Mouse (Mus musculus) brain, embryonic 18.5 days (tissue): ENCODE measurements around the gene Ubl4a.
"Not testable (repeated sequence)": the region's sequence is repeated elsewhere in the genome, so short reads cannot be mapped to it uniquely, and the experiment has no call there.

ENCODE experiments used
- DNase-seq: peaks from one replicate; pipeline ENCODE4 v3.0.0-alpha.2; 2012; ENCODE audit warnings: low read depth, low spot score

Ubl4a gene

DNA sequence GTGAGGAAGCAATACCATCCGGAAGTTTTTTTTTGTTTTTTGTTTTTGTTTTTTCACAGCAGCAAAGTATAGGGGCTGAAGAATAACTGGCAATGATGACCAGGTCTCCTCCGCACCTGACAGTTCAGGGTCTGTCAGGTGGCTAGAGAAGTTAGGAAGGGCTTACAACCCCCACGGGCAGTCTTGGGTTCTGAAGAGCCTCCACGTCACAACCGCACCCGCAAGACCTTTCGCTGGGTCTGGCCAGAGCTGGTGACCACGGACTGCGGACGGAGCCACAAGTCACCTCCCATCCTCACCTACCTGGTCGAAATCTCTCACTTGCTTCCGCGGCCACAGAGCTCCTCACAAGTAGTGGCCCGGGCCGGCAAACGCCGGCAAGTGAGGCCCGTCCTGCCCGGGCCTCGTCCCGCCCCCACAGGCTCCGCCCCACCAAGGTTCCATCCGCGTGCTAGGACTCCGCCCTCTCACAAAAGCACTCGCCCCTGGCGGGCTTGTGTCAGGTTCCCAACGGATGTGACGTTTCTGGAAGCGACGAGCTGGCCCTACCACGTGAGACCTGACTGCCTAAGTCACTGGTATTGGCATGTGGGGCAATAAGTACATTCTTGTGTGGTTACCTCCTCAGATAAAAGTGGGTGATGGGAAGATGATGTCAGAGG lies at the start of gene Ubl4a, which contains the start of gene Slc10a3:
Gene Ubl4a (minus strand): TSS at position 331 of the 662 bp plus-strand sequence.
Gene Slc10a3 (minus strand): TSS at position 462 of the 662 bp plus-strand sequence.
- no peak for DNase-seq

DNA sequence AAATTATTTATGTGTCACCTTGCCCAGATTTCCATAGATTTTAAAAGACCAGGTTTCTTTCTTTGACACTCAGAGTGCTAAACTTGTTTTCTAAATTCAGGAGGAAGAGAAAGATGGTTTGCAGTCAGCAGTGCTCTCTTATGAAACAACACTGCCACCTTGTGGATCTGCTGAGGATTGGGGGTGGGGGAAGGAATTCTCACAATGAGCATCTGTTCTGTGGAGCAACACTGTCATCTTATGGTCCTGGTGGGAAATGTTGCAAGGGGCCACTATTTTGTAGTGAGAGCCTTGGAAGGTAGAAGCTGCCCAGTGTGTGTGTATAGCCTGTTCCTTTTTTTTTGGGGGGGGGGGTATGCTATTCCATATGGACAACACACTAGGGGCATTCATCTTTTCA lies 40.4 kb upstream of the Ubl4a start:
- no peak for DNase-seq

DNA sequence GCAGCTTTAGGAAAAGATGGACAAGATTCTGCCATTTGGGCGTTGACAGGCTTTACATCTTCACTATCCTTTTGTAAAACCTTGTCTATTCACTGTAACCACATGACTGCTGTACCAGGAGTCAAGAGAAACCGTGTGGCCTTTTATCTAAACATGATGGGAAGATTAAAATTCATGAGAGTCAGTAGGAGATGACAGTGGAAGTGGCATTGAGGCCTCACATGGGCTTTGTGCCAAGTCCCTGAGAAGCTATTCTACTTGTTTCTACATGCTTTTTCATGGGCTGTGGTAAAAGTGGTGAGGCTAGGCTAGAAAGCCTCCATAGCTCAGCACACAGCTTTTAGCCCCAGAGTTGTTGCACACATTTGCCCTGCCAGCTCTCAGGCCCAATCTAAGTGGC lies 35.3 kb upstream of the Ubl4a start:
- DNase-seq = no peak

DNA sequence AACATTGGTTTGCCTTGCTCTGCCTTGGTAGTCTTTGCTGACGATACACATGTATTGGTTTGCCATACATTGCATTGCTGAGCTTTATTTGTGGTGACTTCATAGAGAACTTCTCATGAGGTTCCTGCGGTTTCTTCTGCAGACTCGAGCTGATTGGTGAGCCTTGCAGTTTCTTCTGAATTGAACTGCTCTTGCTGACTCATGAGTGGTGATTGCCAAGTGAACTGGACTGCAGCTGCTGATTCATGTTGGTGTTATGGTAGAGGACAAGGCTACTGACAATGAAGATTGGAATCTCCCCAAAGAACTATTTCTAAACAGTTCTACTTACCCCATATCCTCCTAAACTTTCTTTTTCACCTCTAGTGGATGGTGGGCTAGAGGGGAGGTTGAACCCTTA lies 27.1 kb upstream of the Ubl4a start:
- DNase-seq = no peak

DNA sequence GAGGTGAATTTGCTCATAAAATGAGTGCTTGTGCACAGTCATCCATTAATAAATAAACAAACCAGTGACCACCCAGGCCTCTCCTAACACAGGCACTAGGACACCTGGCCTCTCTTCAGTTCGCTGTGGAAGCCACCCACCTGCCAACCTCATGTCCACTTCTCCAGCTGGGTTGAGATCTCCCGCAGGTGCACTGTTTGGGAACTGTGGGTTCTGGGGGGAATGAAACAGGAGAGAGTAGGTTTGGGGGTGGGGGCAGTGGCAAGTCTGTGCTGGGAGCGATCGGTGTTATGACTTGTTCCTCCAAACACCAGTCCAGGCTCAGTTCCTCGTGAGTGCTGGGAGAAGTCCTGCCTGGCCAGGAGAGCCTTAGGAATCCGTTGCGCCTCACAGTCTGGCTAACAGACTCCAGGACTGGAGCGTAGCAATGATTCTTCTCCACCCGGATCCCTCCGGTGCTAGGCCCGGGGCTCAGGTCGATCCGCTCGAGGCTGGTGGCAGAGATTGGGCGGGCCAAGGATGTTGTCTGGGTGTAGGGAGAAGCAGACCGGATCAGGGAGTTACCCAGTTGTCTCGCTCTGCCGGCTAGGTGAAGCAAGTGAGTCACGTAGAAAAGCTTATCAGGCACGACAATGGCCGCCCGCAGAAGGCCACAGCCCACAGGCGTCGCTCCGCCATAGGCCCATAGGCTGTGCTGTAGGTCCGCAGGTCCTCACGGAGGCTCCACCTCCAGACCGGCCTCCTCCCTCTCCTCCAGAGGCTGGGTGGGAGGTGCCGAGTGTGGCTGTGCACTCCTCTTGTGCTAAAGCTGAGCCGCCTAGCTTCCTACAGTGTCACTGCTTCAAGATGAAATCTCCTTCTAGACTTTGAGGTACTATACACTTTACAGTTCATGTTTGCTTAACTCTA lies 19.8 kb upstream of the Ubl4a start, which contains the start of the genes Fam3a and Ikbkg:
Gene Fam3a (minus strand): TSS at position 738 of the 909 bp plus-strand sequence.
Gene Ikbkg (plus strand): TSS at position 756 of the 909 bp plus-strand sequence.
- DNase-seq = peak; percentile 63

DNA sequence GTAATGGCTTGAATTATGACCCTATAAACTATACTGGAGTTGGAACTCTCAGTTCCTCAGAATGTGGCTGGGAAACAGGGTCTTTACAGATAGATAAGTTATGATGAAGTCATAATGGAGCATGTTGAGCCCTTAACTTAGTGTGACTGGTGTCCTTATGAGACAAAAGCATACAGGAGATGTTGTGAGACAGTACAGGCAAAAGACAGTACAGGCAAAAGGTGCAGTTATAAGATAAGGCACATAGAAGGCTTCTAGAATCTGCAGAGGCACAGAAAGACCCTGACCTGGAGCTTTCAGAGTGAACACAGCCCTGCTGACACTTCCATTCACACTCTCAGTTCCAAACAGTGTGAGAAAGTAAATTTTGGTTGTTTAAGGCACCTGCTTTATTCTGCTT lies 15.1 kb upstream of the Ubl4a start:
- DNase-seq = no peak

DNA sequence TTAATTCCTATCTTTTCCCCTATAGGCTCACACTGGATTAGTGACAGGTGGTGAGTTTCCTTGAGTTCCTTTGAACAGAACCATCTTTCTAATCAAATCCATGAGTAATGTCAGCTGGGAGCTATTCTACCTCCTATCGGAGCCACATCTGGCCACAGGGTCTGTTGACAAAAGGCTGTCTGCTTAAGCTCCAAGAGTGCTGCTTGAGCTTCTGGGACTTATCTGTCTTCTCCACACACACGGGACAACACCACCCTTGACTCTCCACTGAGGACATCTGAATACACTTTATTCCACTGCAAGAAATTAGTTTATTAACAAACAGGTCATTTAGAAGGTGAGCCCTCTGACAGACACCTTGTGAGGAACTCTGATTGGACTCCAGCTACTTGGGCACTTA lies 11.4 kb upstream of the Ubl4a start:
- DNase-seq = no peak

DNA sequence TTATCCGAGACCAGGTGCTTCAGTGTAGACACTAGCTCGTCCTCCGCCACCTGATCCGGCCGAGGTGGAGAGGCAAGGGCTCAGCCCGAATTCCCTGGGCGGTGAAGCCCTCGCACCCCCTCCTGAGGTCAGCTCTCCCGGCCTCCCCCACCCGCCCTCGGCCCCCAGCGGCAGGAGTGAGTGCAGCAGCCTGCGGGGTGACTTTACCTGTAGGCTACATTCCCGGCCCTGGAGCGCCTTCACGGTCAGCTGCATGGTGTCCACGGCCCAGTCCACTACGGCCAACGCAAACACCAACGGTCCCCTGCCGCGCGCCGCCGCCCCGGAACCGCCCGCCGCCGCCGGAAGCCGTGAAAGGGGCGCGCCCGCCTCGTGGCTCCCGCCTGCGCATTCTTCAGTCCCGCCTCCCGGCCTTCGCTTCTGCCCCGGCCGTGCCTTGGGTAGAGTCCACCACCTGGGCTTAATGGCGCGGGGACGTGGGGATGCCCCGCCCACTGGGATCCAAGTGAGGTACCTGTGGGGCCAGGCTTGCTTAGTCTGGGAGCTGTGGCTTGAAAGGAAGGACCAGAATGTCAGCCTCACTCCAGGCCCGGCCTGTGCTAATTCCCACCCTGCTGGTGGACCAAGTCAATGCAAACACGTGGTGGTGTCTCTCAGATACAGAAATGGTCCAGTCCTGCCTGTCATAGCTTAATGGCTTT lies 4.7 kb downstream of the Ubl4a start:
- DNase-seq = no peak

DNA sequence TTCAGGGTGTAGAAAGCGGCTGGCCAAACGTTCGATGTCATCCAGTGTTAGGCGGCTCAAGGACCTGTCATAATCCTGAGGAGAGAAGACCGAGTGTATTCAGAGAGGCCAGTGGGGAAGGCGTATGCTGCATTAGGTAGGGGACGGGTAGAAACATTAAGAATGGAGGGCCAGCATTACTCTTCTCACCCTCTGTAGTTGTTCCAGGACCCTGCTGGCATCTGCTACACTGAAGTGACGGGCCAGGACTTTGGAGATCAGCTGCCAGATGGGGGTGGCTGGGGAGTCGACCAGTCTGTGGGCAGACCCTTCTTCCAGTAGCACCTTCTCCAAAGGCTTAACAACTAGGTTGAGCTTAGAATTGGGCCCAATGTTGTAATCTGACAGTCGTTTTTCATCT lies 5.5 kb downstream of the Ubl4a start:
- no peak for DNase-seq

DNA sequence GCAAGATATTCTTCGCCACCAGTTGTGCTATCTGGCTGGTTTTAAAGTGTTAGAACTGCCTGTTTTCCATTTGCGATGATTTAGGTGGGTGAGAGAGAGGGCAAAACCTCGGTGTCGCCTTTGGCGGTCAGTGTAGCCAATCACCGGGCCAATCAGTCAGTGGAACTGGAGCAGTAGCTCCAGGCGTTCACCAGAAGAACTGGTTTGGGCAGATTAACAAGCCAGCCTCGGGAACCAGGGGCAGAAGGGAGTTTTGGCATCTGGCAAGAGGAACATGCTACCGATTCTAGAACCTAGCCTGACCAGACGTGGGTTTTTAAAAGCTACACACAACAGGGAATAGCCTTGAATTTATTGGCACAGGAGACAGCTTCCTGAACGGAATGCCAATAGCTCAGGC lies 13.8 kb downstream of the Ubl4a start:
- no peak for DNase-seq

DNA sequence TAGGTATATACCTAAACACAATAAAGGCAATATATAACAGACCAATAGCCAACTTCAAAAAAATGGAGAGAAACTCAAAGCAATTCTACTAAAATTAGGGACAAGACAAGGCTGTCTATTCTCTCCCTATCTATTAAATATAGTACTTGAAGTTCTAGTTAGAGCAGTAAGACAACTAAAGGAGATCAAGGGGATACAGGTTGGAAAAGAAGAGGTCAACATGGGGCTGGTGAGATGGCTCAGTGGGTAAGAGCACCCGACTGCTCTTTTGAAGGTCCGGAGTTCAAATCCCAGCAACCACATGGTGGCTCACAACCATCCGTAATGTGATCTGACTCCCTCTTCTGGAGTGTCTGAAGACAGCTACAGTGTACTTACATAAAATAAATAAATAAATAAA lies 15.9 kb downstream of the Ubl4a start:
- not testable (repeated sequence) for DNase-seq

DNA sequence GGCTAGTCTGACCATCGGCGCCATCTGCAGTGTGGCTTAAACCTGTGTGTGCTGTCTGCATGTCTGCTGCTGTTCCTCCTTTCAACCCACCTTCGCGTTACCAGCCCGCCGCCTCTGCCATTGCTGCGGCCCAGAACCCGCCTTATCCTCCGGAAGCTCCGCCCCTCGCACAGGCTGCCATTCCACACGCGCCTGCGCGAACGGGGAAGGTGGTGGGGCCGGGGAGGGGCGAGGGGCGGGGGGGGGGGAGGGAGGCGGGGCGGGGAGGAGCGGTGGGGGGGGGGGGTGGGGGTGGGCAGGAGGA lies 19.6 kb downstream of the Ubl4a start, which contains the start of gene Lage3:
Gene Lage3 (minus strand): TSS at position 152 of the 304 bp plus-strand sequence.
- no peak for DNase-seq

DNA sequence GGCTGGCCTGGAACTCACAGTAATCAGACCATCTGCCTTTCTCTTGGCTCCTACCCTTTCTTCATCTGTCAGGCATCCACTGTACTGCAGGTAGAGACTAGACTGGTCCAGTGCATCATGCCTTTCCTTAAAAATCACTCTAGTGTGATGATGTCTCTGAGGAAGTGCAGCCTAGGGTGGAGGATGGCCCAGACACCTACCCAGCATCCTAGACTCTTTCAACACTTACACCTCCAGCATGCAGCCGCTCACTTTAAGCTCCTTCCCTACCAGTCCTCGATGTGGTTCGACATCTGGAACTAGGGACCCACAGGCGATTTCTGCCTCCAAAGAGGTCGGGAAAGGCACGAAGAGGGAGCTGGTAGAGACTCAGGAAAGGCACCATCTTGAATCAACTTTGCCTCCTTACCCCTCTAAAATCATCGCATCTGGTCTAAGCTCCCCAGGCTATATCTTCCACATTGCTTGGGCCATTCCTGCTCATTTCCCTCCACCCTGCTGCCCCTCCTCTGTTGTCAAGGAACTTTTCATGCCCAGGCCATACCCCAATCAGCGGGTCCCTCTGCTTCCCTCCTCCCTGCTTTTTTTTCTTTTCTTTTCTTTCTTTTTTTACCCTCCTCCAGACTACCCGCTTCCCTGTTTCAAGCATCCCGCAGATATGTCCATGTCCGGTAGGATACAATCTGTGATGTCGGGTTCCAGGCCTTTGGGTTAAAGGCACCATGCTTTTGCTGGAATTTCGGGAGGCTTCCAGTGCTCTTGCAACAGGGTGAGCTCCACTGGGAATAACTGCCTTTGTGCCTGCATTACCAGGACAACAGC lies 20.2 kb downstream of the Ubl4a start:
- no peak for DNase-seq

DNA sequence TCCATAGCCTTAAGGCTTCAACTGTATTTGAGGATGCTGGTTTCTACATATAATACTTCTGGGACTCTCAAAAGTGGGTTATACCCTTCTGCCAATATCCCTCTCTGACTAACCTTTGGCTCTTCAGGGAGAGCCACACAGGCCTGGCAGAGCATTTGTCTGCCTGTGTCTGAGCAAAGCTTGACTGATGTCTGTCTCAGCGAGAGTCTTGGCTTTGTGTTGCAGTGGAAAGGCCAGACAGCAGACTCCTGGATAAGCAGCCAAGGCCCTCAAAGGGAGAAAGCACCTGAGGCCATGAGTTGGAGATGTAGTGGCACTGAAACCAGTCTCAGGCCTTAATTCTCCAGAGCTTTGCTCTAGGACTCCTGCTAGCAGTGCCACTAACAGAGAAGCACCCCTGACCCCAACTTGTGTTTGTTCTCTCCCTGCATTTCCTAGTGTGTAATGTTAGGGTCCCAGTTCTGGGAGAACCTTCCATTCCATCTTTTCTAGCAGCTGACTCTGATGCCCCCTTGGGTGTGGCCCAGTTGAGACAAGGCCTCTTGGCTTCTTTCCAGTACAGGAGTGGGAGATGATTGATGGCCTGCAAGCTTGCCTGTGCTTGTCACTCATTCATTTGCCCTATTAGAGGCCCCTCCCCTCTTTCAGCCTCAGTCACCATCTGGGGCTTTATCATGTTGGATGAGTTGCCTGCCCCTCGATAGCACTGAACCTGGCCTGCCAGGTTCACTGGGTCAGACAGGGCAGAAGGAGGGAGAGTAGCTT lies 42.7 kb downstream of the Ubl4a start:
- DNase-seq = no peak

DNA sequence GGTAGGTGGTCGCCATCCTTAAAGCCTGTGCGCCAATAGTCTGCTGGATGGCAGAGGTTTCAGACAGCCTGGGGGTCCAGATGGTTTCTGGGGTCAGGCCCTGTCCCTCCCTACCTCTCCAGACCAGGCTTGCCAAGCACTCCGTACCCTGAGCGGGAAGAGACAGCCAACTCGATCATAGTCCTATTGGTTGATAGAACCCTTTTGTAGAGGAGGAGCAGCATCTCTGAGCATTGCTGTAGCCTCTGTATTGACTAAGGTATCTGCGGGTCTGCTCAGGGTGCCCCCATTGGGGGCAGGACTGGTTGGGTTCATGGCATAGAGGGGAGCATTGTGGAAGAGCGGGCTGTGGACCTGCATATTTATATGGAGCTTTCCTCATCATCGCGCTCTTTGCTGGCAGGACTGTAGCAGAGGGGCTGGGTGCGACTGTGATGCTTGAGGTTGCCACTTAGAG lies 43.8 kb downstream of the Ubl4a start:
- DNase-seq = no peak

DNA sequence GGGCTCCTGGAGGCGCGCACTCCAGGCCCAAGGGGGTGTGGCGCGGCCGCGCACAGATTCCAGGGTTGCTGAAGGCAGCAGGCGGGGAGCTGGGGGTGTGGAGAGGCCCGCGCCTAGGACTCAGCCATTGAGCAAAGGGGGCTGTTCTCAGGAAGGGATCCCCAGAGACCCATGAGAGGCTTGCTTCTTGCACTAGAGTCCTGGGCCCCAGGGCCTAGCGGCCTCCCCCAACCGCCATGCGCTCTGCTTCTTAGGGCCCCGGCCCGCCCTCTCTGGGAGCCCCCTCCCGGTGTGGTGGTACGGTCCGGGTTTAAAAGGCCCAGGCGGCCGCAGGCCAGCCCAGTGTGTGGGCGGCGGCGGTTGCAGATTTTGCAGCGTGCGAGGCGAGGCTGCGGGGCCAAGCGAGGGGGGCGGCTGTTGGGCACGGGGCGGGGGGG lies 44.3 kb downstream of the Ubl4a start, which contains the start of gene Plxna3:
Gene Plxna3 (plus strand): TSS at position 342 of the 437 bp plus-strand sequence.
- DNase-seq = peak; percentile 46
